15 mouse cellular contexts compared by ENCODE assay signal in the genomic region with DNA sequence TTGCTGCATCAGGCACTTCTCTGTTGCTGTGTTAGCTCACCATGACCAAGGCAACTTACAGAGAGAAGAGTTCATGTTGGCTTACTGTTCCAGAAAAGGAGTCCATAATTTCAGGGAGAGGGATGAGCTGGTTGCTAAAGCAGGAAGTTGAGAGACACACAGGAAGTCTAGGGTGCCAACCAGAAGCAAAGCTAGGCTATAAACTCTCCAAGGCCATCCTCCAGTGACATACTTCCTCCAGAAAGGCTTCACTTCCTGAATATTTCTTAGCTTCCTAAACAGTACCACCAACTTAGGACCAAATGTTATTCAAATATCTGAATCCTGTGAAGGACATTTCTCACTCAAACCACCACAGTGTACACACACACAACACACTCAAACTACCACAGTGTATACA.
"Had no signal": no experiment of that assay in that cellular context is flagged by ENCODE, and none has a peak within 500 bp of the region (broad histone marks: within the 10 kb centered on the region; RNA-seq: fewer than 3 reads in every experiment).

No protein-coding gene starts in this region.

- H3K9me3 ChIP-seq: limb, embryonic 15.5 days; liver, embryonic 12.5 days; midbrain, embryonic 12.5 days; neural tube, embryonic 15.5 days had no signal

- H3K27me3 ChIP-seq: limb, embryonic 15.5 days; liver, embryonic 12.5 days; midbrain, embryonic 12.5 days; neural tube, embryonic 15.5 days had no signal

- H3K4me3 ChIP-seq: left cerebral cortex, adult 2 months; limb, embryonic 15.5 days; liver, embryonic 12.5 days; midbrain, embryonic 12.5 days; neural tube, embryonic 15.5 days had no signal

- H3K9ac ChIP-seq: limb, embryonic 15.5 days; liver, embryonic 12.5 days; lung, embryonic 14.5 days; midbrain, embryonic 12.5 days; neural tube, embryonic 15.5 days had no signal

- DNase-seq: kidney, postnatal 25 days; lung, embryonic 14.5 days; lung, postnatal 10 days; lung, postnatal 4 days; right cerebral cortex, adult 18-20 months; right cerebral cortex, postnatal 4 days; spleen, adult 18-20 months; thymus, postnatal 4 days had no signal

- H3K4me2 ChIP-seq: limb, embryonic 15.5 days; liver, embryonic 12.5 days; lung, embryonic 14.5 days; midbrain, embryonic 12.5 days; neural tube, embryonic 15.5 days had no signal

- H3K36me3 ChIP-seq: limb, embryonic 15.5 days; liver, embryonic 12.5 days; midbrain, embryonic 12.5 days; neural tube, embryonic 15.5 days had no signal

- ATAC-seq: liver, embryonic 12.5 days; midbrain, embryonic 16.5 days had no signal

- H3K27ac ChIP-seq: left cerebral cortex, adult 2 months; limb, embryonic 15.5 days; liver, embryonic 12.5 days; midbrain, embryonic 12.5 days; neural tube, embryonic 15.5 days; stomach, postnatal 0 days had no signal
